Mouse (Mus musculus): ENCODE measurements around the gene Hsfy2. TPM values are rescaled to one million over a fixed set of nuclear protein-coding genes. Genes with fewer than 3 reads are reported as not detected.

The Hsfy2 gene
- total RNA-seq (2021): not detected
- long read RNA-seq, experiment 1: 0 reads
- long read RNA-seq, experiment 2: 0 reads

DNA sequence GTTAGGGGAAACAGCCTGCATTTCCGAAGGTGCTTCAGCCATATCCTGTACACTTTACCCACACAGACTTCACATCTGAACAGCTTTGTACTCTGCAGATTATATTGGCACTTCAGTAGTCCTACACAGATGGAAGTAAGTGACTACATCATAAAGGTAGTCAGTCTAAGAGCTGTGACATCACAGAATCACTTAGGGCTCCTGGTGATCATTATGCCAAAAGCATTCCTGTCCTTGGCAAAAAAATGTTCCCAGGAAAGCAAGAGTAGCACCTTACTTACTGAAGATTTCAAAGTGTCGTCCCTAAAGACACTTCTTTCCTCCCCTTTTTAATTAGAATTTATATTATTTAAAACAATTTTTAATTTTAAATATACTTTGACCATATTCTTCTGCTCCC lies at the start of gene Hsfy2:
Gene Hsfy2, minus strand, starts transcription at position 101 of the 400 bp plus-strand sequence.
- DNase-seq (ENCODE audit: low spot score in 2 of 2): no peak

GRCm38 (mm10) chr1:56685053-56685557 lies 47.9 kb upstream of the Hsfy2 start:
- no peak for DNase-seq (ENCODE audit: low spot score in 2 of 2)

GRCm38 (mm10) chr1:56684512-56684911 lies 47.3 kb upstream of the Hsfy2 start:
- DNase-seq (ENCODE audit: low spot score in 2 of 2): no peak

GRCm38 (mm10) chr1:56681258-56681657 lies 44.0 kb upstream of the Hsfy2 start:
- DNase-seq (ENCODE audit: low spot score in 2 of 2): no peak

DNA sequence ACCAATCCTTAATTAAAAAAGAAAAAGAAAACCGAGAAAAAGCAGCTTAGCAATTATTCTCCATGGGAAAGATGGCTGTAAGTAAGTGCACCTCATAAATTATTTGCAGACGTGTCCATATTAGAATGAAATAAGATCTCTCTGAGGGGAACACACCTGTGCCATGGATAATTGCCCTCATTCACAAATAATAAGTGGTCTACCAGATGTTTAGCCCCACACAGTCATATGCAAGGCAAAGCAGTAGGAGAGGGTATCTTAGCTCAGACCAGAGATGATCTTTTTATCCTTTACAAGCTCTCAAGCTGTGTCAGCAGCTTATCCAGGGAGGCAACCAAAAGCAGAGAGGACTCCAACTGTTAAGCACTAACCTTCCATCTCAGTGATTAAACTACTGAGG lies 38.0 kb upstream of the Hsfy2 start:
- no peak for DNase-seq (ENCODE audit: low spot score in 2 of 2)

DNA sequence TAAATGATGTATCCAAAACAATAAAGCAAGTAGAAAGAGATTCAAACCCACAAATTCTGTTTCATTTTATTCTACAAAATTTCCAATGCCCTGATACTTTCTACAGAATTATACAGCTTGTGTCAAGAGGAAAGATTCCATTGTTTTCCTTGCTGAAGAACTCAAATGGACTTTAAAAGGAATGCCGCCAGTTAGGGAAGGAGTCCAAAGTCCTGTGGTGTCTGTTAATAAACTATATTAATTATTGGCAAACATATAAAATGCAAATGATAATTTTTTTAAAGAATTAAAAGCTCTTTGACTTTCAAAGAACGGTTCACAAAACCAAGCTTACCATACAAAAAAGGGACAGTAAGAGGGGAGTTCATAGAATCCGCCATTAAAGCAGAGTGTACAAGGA lies 37.4 kb upstream of the Hsfy2 start:
- no peak for DNase-seq (ENCODE audit: low spot score in 2 of 2)

GRCm38 (mm10) chr1:56671241-56671945 lies 34.2 kb upstream of the Hsfy2 start:
- DNase-seq (ENCODE audit: low spot score in 2 of 2): no peak

- no peak for DNase-seq (ENCODE audit: low spot score in 2 of 2)
Measured at GRCm38 (mm10) chr1:56670509-56670908, 33.3 kb upstream of the Hsfy2 start.

- DNase-seq (ENCODE audit: low spot score in 2 of 2): no peak
Measured at GRCm38 (mm10) chr1:56664606-56665005, 27.4 kb upstream of the Hsfy2 start.

DNA sequence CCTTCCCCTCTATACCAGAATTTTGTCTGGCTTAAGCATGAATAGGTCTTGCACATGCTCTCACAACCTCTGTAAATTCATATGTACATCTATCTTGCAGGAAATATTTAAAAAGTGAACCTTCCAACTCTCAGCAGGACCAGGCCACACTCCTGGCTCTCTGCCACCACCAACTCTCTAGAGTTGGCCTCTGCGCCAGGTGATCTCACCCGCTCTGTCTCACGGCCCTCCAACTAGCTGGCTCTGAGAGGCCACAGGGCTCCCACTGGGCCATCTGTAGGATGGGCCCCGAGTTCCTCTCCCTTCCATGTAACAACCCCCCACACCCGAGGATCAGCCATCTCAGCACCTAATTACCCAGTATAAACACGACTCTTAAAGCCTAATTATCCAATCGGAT lies 10.4 kb downstream of the Hsfy2 start:
- no peak for DNase-seq (ENCODE audit: low spot score in 2 of 2)

DNA sequence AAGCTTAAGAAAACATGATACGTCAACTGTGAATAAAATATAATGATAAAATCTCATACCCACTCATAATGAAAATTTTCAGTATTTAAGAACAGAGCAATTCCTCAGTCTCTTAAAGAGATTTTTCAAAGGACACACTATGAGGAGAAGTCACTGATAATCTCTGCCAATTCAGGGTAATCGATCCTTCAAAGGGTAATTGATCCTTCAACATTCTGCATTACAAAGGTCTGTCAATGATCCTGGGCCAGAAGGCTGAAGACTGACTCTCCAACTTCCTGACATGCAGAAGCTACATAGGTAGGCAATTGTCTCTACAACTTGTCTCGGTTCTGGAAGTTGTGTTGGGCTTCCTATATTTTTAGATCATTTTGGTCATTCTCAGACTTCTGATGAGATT lies 12.9 kb downstream of the Hsfy2 start:
- DNase-seq (ENCODE audit: low spot score in 2 of 2): no peak

DNA sequence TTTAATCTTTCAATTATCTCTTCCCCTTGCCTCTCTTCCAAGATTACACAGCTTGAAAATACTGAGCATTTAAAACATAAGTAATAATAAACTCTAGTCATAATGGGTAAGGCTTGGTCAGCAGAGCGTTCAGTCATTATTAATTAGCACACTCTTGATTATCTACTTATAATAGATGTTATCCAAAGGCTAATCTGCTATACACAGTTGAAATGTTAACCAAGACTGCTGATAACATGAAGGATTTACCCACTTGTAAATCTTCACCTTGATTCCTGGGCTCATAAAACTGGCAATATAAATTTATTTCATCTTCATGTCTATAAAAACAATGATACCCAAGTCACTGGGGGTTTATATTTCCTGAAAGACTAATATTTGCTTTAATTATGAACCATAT lies 24.9 kb downstream of the Hsfy2 start:
- no peak for DNase-seq (ENCODE audit: low spot score in 2 of 2)

Data from adrenal gland, postnatal 4 days (tissue).